Mouse (Mus musculus) mouse trophoblast stem cell (cell line): ENCODE data around the gene Cdk2ap2.
"Not testable (repeated sequence)": the region's sequence is repeated elsewhere in the genome, so short reads cannot be mapped to it uniquely, and the experiment has no call there.

Source experiments
- in situ Hi-C, 2 experiments: fragments of 300-500 bp; cut with MseI, MboI; formaldehyde crosslinking; loops; 2 replicates in 1 of 2; 3 replicates in 1 of 2; pipeline ENCODE4 v1.15.1; 2025

The Cdk2ap2 gene

DNA sequence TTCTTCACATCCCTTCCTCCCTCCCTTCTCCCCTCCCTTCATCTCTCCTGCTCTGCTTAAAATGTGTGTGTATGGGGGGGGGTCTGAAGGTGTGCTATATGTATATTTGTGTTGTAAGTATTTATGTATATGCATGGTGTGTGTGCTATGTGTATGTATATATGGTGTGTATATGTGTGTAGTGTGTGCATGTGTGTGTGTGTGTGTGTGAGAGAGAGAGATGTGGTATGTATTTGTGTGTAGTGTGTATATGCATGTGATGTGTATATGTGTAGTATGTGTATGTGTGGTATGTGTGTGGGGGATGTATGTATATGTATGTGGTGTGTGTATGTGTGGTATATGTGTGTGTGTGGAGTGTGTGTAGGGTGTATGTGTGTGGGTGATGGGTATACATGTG, 30.1 kb upstream of the Cdk2ap2 start:
- in situ Hi-C loops = no loop called here

DNA sequence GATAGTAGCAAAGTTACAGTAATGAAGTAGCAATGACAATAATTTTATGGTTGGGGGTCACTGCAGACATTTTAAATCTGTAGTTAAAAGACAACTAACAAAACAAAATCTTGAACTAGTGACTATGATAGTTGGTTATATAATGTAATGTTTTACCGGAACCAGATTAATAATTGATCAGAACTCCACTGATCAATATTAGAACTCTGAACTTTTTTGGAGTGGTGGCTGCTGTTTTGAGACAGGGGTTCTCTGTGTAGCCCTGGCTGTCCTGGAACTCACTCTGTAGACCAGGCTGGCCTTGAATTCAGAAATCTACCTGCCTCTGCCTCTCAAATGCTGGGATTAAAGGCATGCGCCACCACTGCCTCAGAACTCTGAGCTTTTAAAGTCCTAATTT, 28.7 kb upstream of the Cdk2ap2 start:
- in situ Hi-C loops = not testable (repeated sequence)

DNA sequence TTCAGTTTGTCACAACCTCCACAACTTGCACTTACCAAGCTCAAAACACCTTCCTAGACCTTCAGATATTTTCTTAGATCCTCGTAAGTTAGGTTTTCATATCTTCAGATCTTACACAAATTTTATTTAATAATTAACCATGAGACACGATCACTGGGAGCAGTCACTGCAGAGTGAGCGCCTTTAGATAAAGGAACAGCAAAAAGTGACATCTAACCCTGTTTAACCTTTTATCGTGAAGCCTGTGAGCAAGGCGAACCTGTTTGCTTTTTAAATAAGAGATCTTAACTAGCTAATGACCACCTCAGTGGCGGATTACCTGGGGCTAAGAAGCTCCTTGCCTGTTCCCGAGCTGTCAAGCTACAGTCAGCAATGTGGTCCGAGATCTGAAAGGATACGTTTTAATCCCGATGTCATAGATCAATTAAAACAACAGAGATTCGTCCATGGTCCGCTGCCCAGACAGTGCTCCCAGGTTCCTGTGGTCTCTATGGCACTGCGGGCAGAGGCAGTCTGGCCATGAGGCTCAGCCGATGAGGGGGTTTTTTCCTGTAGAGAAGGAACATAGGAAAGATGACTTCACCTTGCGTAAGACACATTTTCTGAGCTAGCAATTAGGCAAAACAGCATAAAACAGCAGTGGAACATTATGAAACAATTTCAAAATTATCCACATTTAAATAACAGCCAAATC, 28.1 kb upstream of the Cdk2ap2 start:
- in situ Hi-C loops = no loop called here

DNA sequence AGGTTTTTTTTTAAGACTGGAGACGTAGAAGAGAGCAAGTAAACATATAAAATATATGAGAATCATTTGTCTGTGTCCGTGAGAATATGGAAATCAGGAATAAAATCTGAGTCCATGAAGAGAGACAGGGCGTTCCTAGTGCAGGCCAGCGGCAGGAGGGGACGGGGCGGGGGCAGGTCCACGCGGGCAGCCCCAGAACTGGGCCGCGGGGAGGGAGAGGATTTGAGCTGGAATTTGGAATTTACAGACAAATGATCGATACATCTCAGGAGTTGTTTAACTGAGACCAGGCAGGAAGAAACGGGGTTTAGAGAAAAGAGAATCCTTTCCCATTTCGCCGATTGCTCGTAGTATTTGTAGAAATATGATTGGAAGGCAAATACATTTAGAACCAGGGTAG, 26.7 kb upstream of the Cdk2ap2 start:
- in situ Hi-C loops = no loop called here

DNA sequence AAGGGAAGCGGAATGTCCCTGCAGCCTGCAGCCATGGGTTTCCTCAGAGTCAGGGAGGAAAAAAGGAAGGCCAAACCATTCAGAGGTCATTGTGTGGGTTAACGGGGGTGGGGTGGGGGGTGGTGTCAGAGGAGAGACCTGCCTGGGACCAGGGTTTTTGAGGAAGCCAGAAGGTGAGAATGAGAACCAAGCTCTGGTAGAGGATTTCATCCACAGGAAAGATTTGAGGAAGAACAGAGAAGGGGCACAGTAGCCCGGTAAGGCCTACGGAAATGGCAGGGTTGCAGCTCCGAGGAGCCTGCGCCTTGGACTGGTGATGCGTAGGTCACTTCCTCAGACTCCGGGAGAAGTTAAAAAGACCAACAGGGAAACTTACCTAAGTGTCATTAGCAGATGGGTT, 26.2 kb upstream of the Cdk2ap2 start:
- in situ Hi-C loops = no loop called here

DNA sequence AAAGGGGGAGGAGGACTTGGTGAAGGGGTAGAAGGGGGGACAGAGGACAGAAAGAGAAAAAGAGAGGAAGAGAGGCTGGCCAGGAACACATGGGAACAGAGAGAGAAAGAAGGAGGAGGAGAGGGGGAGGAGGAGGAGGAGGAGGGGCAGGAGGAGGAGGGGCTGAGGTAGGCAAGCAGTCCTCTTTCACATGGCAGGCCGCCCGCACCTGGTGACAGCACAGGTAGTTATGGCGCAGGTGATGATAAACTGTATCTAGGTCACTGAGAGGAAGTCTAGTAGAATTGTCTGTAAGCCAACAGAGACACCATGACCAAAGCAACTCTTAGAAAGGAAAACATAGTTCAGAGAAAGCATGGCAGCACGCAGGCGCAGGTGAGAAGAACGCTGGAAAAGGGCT, 25.6 kb upstream of the Cdk2ap2 start:
- in situ Hi-C loops = no loop called here

DNA sequence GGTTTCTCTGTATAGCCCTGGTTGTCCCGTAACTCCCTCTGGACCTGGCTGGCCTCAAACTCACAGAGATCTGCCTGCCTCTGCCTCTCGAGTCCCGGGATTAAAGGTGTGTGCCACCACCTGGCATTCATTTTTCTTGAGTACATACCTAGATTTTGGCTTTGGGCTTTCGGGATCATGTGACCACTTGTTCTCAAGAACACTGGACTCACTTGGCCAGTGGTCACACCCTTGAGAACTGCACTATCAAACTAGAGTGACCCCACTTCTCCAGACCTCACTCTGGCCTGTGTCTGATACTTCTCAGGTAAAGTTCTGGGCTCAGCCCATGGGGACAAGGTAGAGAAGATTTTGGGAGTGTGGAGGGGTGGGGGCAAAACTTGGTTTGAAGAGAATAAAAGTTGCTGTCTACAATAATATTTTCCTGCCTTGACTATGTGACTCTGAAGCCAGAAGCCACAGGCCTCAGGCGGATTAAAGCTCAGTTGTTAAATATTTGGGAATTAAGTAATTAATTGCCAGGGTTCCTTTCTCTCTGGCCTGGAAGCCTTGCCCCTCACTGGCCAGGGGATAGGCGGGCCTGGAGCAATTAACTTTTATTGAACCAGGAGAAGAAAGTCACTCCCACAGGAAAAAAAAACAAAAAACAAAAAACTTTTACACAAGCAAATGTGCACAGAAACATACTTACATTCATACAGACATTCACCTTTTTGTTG, 24.1 kb upstream of the Cdk2ap2 start:
- in situ Hi-C loops = no loop called here

DNA sequence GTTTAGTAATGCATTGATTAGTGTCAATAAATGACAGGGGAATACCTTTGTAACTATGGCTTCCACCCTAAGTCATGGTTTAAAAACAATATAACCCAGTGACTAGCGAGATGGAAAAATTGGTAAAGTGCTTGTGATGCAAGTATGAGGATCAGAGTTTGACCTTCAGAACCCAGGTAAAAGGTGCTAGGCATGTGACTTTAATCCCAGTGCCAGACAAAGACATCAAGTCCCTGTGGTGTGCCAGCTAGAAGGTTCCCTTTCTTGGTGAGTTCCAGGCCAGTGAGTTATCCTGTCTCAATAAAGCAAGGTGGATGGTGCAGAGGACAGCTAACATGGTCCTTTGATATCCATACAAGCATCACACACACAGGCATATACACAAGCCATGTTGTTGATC, 21.5 kb upstream of the Cdk2ap2 start:
- in situ Hi-C loops = no loop called here

DNA sequence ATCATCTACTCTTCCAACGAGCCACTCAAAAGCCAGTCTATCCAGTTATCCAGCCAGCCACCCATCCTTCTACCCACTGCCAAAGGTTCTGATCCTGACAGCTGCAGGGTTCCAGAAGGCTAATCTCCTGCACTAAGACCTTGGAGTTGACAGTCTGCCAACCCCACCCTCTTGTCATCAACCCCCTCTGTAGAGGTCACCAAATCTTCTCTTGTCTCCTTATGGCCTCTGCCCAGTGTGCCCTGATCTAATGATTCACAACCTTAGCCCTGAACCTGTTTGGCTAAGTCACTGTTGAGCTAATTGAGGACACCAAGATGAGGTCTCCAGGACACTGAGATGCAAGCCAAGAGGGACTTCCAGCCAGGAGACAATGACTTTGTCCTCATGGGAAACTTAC, 17.4 kb upstream of the Cdk2ap2 start:
- in situ Hi-C loops = no loop called here

DNA sequence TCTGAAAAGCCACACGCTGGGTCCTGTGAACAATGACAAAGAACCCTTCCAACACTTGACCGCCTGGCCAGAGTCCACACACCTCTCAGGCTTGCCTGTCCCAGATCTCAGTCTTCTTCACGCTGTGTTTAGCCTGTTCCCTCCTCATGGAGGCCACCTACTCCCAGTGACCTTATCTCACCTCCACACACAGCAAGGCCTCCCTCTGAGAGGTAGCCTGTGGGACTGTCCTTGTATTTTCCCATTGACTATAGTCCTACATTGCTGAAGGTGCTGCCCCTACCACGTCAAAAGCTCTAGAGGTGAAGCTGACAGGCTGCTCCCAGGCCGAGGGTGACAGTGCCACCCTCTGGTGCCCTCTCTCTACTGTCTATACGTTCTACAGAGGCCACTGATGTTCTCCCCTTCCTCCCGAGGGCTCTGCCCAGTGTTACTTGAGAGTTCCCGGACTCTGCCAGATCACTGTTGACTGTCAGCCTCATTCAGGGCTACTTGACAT, 16.4 kb upstream of the Cdk2ap2 start:
- in situ Hi-C loops = no loop called here

DNA sequence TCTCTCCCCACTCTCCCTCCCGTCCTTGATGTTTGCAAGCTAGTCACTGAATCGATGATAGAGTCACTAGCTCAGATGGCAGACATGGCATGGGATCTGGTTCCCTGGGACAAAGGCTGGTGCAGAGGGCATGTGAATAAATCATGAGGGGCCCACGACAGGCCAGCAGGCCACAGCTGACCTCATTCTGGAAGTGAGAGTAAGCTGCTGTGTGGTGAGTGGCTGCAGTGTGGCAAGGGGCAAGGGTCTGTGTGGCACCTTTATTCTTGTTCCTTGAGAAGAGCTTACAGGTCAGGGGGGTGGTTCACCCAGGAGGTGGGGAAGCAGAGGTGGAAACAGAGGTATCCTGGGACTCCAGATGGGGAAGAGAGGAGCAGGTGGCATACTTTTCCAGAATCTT, 15.6 kb upstream of the Cdk2ap2 start, which contains the start of gene Cabp2:
Cabp2 (plus strand) TSS at position 185 of the 400 bp plus-strand sequence.
- in situ Hi-C loops = no loop called here

DNA sequence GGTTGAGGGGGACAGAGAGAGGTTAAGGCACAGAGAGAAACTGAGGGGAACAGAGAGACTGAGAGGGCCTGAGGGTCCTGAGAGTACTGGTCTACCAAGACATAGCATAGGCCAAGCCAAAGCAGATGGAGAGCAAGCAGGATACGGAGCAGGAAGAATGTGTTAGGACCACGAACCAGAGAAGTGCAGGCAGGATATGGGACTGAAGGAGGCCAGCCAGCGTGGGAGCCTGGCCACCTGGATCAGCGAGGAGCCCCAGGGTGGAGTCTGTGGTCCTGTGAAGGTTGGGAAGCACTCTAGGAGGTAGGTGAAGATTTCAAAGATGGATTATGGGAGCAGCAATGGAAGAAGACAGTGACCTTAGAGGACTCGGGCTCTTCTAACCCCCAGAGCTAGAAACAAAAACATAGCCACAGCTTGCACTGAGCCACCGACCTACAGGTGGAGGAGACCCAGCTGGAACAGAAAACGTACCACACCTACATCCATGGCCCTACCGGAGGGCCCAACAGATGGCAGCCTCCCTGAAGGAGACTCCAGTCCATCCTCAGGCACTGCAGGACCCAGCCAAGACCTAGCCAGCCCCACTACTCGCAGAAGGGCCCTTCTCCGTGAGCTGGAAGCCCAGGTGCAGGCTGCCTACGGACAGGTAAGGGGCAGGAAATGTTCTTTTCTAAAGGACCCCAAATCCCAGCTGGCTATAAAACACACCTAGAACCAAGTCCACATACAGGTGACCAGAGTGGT, 14.6 kb upstream of the Cdk2ap2 start:
- in situ Hi-C loops = no loop called here

DNA sequence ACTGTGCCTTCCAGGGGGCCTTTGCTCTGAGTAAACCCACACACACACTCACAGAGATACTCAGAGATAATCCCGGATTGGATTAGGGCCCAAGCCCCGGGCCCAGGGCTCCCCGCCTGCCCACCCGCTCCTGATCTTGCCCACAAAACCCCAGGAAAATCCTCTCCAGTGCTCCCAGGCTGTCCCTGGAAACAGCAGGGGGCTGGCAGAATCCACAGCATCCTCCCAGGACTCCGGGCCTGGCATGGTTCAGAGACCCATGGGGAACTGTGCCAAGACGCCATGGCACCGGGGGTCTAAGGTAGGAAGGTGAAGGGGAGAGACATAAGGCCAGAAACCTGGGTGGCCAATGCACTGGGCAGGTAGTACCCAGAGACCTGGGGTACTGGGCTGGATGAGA, 13.7 kb upstream of the Cdk2ap2 start:
- in situ Hi-C loops = no loop called here

DNA sequence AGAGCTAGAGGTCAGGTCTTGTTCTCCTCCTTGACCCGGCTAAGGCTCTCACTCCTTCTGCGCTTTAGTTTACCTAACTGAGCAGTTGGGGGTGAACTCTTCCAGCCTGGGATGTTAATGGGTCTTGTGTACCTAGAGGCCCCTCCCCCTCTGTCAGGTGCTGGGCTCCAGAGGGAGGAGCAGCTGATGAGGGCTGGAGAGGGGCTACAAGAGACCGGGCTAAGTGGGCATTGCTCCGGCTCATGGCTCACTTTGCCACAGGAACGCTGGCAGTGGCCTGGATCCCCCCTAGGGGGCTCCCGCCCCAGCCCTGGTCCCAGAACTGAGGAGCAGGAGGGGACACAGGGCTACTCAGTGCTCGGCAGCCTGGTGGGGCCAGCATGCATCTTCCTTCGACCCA, 13.2 kb upstream of the Cdk2ap2 start:
- in situ Hi-C loops = no loop called here

DNA sequence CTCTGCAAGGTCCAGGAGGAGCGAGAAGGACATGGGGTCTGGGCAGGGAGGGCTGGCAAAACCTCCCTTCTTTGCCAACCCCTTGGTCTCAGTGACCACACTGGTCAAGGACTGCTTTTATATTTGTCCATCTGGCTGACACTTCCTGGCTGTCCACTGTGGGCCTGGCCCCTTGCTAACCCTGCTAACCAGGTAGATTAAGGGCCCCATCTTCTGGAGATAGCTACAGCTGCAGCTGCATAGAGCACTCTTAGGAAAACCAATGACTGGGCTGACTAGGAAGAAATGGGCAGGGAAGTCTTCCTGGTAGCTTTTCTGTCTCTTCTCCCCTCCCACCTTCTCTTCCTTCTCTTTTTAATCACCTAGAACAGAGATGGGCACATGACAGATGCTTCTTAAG, 12.0 kb upstream of the Cdk2ap2 start:
- in situ Hi-C loops = loop anchor here (5.0 kb wide), 1 partner anchor 33 kb away; no protein-coding TSS in a partner anchor

DNA sequence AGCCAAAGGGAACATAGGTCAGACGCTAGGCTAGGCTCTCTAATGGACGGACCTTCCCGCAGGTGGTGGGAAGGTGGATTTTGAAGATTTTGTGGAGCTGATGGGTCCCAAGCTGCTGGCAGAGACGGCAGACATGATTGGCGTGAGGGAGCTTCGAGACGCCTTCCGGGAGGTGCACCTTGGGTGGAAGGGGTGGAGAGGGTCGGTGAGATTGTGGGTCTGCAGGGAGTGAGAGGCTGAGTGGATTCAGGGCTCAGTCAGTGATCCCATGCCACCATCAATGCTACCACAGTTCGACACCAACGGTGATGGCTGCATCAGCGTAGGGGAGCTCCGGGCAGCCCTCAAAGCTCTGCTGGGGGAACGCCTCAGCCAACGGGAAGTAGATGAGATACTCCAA, 10.8 kb upstream of the Cdk2ap2 start:
- in situ Hi-C loops = loop anchor here (5.0 kb wide), 1 partner anchor 34 kb away; no protein-coding TSS in a partner anchor

DNA sequence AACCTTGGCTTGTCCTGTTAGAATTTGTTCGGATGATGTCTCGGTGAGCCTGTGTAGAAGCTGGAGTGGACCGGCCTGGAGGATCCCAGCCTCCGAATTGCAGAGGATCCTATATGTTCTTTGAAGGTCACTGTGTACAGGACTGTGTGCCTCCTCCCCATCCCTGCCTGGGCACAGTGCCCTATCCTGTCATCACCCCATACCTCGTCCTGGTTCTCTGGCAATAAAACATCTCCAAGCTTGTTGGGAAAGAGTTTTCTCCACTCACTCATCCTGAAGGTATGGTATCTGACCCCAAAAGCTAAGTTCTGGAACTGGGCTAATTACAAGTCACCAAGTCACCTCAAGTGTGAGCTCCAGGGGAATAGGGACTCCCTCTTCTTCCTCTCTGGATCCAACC, 9.9 kb upstream of the Cdk2ap2 start:
- in situ Hi-C loops = loop anchor here (5.0 kb wide), 1 partner anchor 35 kb away; no protein-coding TSS in a partner anchor

DNA sequence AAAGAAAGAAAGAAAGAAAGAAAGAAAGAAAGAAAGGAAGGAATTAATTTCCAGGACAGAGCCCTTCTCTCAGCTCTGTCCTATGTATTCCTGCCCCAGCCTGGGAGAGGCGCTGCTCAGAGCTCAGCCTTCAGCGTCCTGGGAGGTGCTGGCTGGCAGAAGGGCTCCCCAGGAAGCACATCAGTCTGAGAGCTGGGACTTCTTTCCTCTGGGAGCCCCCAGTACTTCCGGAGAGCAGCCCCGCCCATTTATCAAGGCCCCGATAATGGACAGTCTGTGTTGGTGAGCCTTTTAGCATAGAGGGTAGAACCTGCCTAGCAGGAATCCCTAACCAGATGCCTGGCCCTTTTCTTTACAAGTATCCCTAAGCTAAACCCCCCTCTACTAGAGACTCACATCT, 8.8 kb upstream of the Cdk2ap2 start:
- in situ Hi-C loops = loop anchor here (5.0 kb wide), 1 partner anchor 36 kb away; no protein-coding TSS in a partner anchor

DNA sequence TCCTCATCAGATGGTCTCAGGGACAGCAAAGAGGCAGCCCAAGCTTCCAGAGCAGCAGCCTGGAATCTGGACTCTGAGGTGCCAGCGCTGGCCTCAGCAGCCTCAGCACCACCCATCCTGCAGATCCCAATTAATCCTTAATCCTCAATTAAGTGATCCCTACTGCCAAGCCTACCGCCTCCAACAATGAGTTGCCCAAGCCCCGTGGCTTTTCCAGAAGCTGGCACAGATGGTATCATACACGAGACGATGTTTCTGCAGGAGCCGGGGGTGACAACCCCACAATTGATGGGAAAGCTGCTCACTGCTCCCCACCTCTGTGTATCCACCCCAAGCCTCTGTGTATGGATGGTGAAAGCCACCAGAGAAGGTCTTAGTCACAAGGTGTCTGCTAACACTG, 7.9 kb upstream of the Cdk2ap2 start:
- in situ Hi-C loops = loop anchor here (5.0 kb wide), 1 partner anchor 37 kb away; no protein-coding TSS in a partner anchor

DNA sequence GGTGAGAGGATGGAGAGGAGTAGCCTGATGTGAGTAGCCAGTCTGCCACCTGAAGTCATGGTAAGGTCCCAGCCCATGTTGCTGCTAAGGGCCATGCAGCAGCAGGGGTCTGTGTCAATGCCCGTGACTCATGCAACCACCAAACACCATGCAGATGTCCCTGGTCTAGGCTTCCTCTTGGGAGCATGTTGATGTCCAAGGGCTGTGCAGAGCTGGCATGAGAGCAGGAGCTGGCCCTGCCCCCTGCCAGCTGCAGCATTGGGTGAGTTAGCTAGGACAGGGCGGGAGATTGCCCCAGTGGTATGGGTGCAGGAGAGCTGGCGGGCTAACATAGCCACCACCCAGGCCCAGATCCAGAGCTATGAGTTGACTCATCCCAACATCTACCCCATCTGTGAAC, 6.5 kb upstream of the Cdk2ap2 start:
- in situ Hi-C loops = no loop called here

DNA sequence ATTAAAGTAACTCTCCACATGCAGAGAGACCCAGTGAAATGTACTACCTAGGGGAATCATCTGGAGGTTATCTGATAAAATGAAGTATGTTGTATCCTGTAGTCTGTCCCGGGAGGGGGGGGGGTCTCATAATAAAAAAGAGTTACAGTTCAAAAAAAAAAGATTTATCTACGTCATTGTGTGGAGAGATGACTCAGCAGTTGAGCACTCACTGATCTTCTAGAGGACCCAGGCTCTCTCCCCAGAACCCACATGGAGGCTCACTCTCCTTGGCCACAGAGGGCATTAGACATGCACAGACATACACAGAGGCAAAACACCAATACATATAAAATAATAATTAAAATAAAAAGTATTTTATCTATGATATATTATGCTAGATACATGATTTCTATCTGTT, 5.6 kb upstream of the Cdk2ap2 start:
- in situ Hi-C loops = no loop called here

DNA sequence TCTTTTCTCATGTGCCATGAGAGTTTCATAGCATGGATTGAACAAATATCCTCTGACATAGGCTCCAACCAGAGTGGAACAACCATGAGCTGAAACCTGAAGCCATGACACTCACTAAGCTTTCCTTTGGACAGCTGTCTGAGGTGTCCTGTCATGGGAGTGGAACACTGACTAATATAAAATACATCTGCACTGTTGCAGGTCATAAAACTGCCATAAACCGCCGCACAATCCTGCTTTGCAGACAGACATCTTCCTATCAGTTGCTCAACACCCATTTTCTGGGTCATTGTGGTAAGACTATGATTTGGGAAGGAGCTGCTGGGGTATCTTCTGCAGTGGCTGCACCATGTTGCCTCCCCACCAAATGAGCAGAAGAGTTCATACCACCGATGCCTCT, 4.2 kb upstream of the Cdk2ap2 start:
- in situ Hi-C loops = no loop called here
